Mouse (Mus musculus) spleen, adult 12 weeks (tissue): ENCODE results near the gene Rbm38.
A peak's percentile ranks its signal among the peaks of the same experiment; 100 is the strongest.

Experiments used
- DNase-seq: peaks from one replicate; pipeline ENCODE4 v3.0.0; 2022; ENCODE audit warnings: low spot score

Gene Rbm38

GRCm38 (mm10) chr2:173020430-173020829 lies at the start of gene Rbm38:
Gene Rbm38 (plus strand): TSS chr2:173020498.
- no peak for DNase-seq

GRCm38 (mm10) chr2:172971865-172972264 lies 48.4 kb upstream of the Rbm38 start:
- no peak for DNase-seq

GRCm38 (mm10) chr2:172973806-172974565 lies 46.3 kb upstream of the Rbm38 start:
- no peak for DNase-seq

- DNase-seq: no peak
These were observed 45.6 kb upstream of the Rbm38 start for GRCm38 (mm10) chr2:172974701-172975100.

GRCm38 (mm10) chr2:172975159-172975558 lies 45.1 kb upstream of the Rbm38 start:
- no peak for DNase-seq

GRCm38 (mm10) chr2:172976661-172977238 lies 43.5 kb upstream of the Rbm38 start:
- no peak for DNase-seq

- DNase-seq: peak; percentile 15
These were observed 42.7 kb upstream of the Rbm38 start, which contains the start of gene Spo11 for GRCm38 (mm10) chr2:172977409-172978130. Gene Spo11 (plus strand): TSS chr2:172977700.

GRCm38 (mm10) chr2:172978131-172978633 lies 42.1 kb upstream of the Rbm38 start:
- no peak for DNase-seq

GRCm38 (mm10) chr2:172979666-172980345 lies 40.5 kb upstream of the Rbm38 start:
- no peak for DNase-seq

GRCm38 (mm10) chr2:172982776-172983561 lies 37.3 kb upstream of the Rbm38 start:
- DNase-seq: no peak

- no peak for DNase-seq
These were observed 30.1 kb upstream of the Rbm38 start for GRCm38 (mm10) chr2:172990161-172990560.

GRCm38 (mm10) chr2:172996207-172996606 lies 24.1 kb upstream of the Rbm38 start:
- peak; percentile 44 for DNase-seq

- no peak for DNase-seq
These were observed 22.6 kb upstream of the Rbm38 start for GRCm38 (mm10) chr2:172997748-172998147.

GRCm38 (mm10) chr2:172998478-172998877 lies 21.8 kb upstream of the Rbm38 start:
- no peak for DNase-seq

GRCm38 (mm10) chr2:172999630-173000284 lies 20.5 kb upstream of the Rbm38 start, which contains the start of gene Rae1:
Gene Rae1 (plus strand): TSS chr2:173000117.
- DNase-seq: peak; percentile 100

GRCm38 (mm10) chr2:173000285-173000652 lies 20.0 kb upstream of the Rbm38 start:
- DNase-seq: no peak

- no peak for DNase-seq
These were observed 19.4 kb upstream of the Rbm38 start for GRCm38 (mm10) chr2:173000921-173001320.

- no peak for DNase-seq
These were observed 16.6 kb upstream of the Rbm38 start for GRCm38 (mm10) chr2:173003737-173004136.

- DNase-seq: no peak
These were observed 10.0 kb upstream of the Rbm38 start for GRCm38 (mm10) chr2:173010220-173010717.

GRCm38 (mm10) chr2:173011440-173011839 lies 8.9 kb upstream of the Rbm38 start:
- DNase-seq: no peak
